10 mouse cellular contexts compared by ENCODE assay signal in the genomic region with DNA sequence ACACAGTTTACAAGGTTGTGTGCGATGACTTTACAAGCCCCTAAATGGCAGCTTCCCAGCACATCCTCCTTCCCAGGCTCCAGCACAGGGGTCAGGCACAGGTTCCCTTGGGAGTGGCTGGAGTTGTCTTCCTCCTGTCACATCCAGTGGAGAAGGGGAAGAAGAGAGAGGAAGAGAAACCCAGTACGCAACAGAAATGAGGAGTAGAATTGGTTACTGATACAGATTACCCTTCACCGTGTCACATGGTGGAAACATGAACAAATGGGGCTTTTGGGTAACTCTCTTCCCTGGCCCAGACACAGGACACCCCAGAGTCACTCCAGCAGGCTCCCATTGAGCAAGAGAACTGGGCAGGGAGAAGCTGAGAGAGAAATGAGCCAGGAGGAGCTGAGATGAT. TPM values are rescaled to one million over a fixed set of nuclear protein-coding genes. Genes with fewer than 3 reads are reported as not detected.
DNase-seq lines count a peak whose midpoint lies in the region; ATAC-seq and TF ChIP-seq lines count a peak whose summit lies in the region.
"Had no signal": no experiment of that assay in that cellular context is flagged by ENCODE, and none has a peak within 500 bp of the region (broad histone marks: within the 10 kb centered on the region; RNA-seq: fewer than 3 reads in every experiment).

No protein-coding gene starts in this region.

- no peak for TF ChIP-seq CTCF in ES-Bruce4 (IDR thresholded peaks at IDR 0.05; ENCODE audit: low read depth, low read length)
- no peak for TF ChIP-seq CTCF in embryonic fibroblast, embryonic 13.5 days (IDR thresholded peaks at IDR 0.05; ENCODE audit: borderline replicate concordance, insufficient read depth, low read length)

- H3K9ac ChIP-seq in heart, embryonic 16.5 days (ENCODE audit: low read length) = no peak overlapping the region
- H3K9ac ChIP-seq in ES-Bruce4 (ENCODE audit: low read depth, poor library complexity, severe bottlenecking) = peak overlapping the region; percentile 5; the same call in 1 of the 2 replicates
- no peak overlapping the region; the same call in 1 of the 2 replicates for H3K9ac ChIP-seq in limb, embryonic 14.5 days (ENCODE audit: low read depth, low read length, severe bottlenecking)
- H3K9ac ChIP-seq: liver, postnatal 0 days had no signal

- no peaks in the 10 kb centered on the region for H3K9me3 ChIP-seq in heart, embryonic 16.5 days (replicated peaks; ENCODE audit: control insufficient read depth, low read length)
- H3K9me3 ChIP-seq in ES-Bruce4 (replicated peaks; ENCODE audit: control insufficient read depth, insufficient read depth, low read length, poor library complexity, severe bottlenecking) = no peaks in the 10 kb centered on the region
- no peaks in the 10 kb centered on the region for H3K9me3 ChIP-seq in limb, embryonic 14.5 days (ENCODE audit: control insufficient read depth, low read length)

- H3K4me1 ChIP-seq in heart, embryonic 16.5 days (ENCODE audit: control insufficient read depth, insufficient read depth, low read length) = peaks cover 30% of the 10 kb centered on the region
- peaks cover 2% of the 10 kb centered on the region for H3K4me1 ChIP-seq in ES-Bruce4 (ENCODE audit: control insufficient read depth, insufficient read depth, low read length)
- H3K4me1 ChIP-seq in embryonic fibroblast, embryonic 13.5 days (ENCODE audit: control insufficient read depth, insufficient read depth, low read length) = peaks cover 27% of the 10 kb centered on the region; the same call in 1 of the 2 replicates
- H3K4me1 ChIP-seq in limb, embryonic 14.5 days (ENCODE audit: control insufficient read depth, insufficient read depth, low read length) = peaks cover 75% of the 10 kb centered on the region

- intact Hi-C loops in heart, postnatal 25 days (cut with DNase I) = no loop called here

- no peak for TF ChIP-seq POLR2A in ES-Bruce4 (IDR thresholded peaks at IDR 0.05; ENCODE audit: insufficient read depth, low read length)
- no peak for TF ChIP-seq POLR2A in embryonic fibroblast, embryonic 13.5 days (IDR thresholded peaks at IDR 0.05; ENCODE audit: low read depth, low read length)
- TF ChIP-seq POLR2A in limb, embryonic 14.5 days (IDR thresholded peaks at IDR 0.05; ENCODE audit: borderline replicate concordance, extremely low read depth, insufficient read depth, insufficient read length) = no peak

- no peak for ATAC-seq in heart, embryonic 16.5 days (replicated peaks; ENCODE audit: extremely low read depth, insufficient read depth, low FRiP score)
- ATAC-seq in limb, embryonic 14.5 days (ENCODE audit: low FRiP score, low read depth) = no peak
- ATAC-seq: liver, postnatal 0 days had no signal

- peak overlapping the region; percentile 5; the same call in 1 of the 2 replicates for H3K4me2 ChIP-seq in heart, embryonic 16.5 days (ENCODE audit: low read depth, low read length)
- H3K4me2 ChIP-seq in limb, embryonic 14.5 days (replicated peaks; ENCODE audit: low read depth, low read length, severe bottlenecking) = peak overlapping the region; percentile 22; the same call in 1 of the 2 replicates

- no peaks in the 10 kb centered on the region for H3K27me3 ChIP-seq in heart, embryonic 16.5 days (ENCODE audit: control insufficient read depth, insufficient read depth, low read length)
- H3K27me3 ChIP-seq in ES-Bruce4 (ENCODE audit: control insufficient read depth, insufficient read depth, low read length, poor library complexity, severe bottlenecking) = no peaks in the 10 kb centered on the region
- no peaks in the 10 kb centered on the region for H3K27me3 ChIP-seq in limb, embryonic 14.5 days (ENCODE audit: control insufficient read depth, insufficient read depth, low read length)

- no peak overlapping the region for H3K4me3 ChIP-seq in heart, embryonic 16.5 days (ENCODE audit: low read length)
- H3K4me3 ChIP-seq in ES-Bruce4 (ENCODE audit: low read depth, low read length) = no peak overlapping the region
- H3K4me3 ChIP-seq in embryonic fibroblast, embryonic 13.5 days (ENCODE audit: insufficient read depth, low read length) = no peak overlapping the region
- no peak overlapping the region for H3K4me3 ChIP-seq in limb, embryonic 14.5 days (replicated peaks; ENCODE audit: low read length)

- H3K36me3 ChIP-seq in heart, embryonic 16.5 days (ENCODE audit: control insufficient read depth, insufficient read depth) = no peaks in the 10 kb centered on the region
- H3K36me3 ChIP-seq in ES-Bruce4 (ENCODE audit: control insufficient read depth, insufficient read depth, low read length, poor library complexity, severe bottlenecking) = no peaks in the 10 kb centered on the region
- peaks cover 19% of the 10 kb centered on the region for H3K36me3 ChIP-seq in limb, embryonic 14.5 days (ENCODE audit: control insufficient read depth, insufficient read depth, low read length)

- peak overlapping the region; percentile 43 for H3K27ac ChIP-seq in heart, embryonic 16.5 days (ENCODE audit: low read length)
- H3K27ac ChIP-seq in ES-Bruce4 (ENCODE audit: insufficient read depth, low read length) = no peak overlapping the region
- peak overlapping the region; percentile 65 for H3K27ac ChIP-seq in embryonic fibroblast, embryonic 13.5 days (ENCODE audit: insufficient read depth, low read length)
- 0 out of 2 replicates have a peak overlapping the region, but pooled peaks have one; percentile 46 for H3K27ac ChIP-seq in limb, embryonic 14.5 days (replicated peaks; ENCODE audit: low read depth, low read length)

- DNase-seq in heart, postnatal 25 days (ENCODE audit: low spot score) = no peak
- DNase-seq in limb, embryonic 14.5 days (ENCODE audit: low spot score) = no peak
- no peak for DNase-seq in adrenal gland, adult (ENCODE audit: inconsistent age in 2 of 2, low spot score in 1 of 2)
- DNase-seq in adrenal gland, adult 2 months = no peak
- no peak for DNase-seq in testis, postnatal 10 days (ENCODE audit: low spot score)
- DNase-seq: liver, postnatal 0 days; thymus, postnatal 25 days had no signal

- WGBS in heart, embryonic 16.5 days = 81% methylated on average over 3 of the region's 3 CpGs
- WGBS in limb, embryonic 14.5 days = 64% methylated on average over 3 of the region's 3 CpGs

- no peak for TF ChIP-seq EP300 in ES-Bruce4 (IDR thresholded peaks at IDR 0.05; ENCODE audit: insufficient read depth, low read depth, low read length)

RNA-seq across cellular contexts. Expression of gene Efnb2, which starts 11.5 kb away (rescaled TPM):
- 8.4 and 10.5 TPM in 2 replicates for polyA plus RNA-seq in heart, embryonic 16.5 days (2015; fragmentation: Nextera tagmentation; extraction: Ambion mirVana)
- total RNA-seq in heart, postnatal 25 days (2021) = 10 to 100 TPM; 24.8 to 29.4 TPM
- 22.8 and 27.0 TPM in 2 replicates for polyA plus RNA-seq in ES-Bruce4 (2011; ENCODE audit: insufficient read depth, insufficient read length, low read depth, missing spikeins)
- polyA plus RNA-seq in embryonic fibroblast, embryonic 13.5 days (2011; ENCODE audit: insufficient read length, low read depth, missing spikeins) = 56.9 and 57.2 TPM in 2 replicates
- polyA plus RNA-seq in limb, embryonic 14.5 days (2012; rRNA removed) = 74.0 and 111 TPM in 2 replicates
- polyA plus RNA-seq in limb, embryonic 14.5 days (2014; fragmentation: Nextera tagmentation; extraction: Ambion mirVana) = 42.8 and 54.9 TPM in 2 replicates
- 10 to 100 TPM; 15.1 to 18.0 TPM for total RNA-seq in adrenal gland, adult 2 months (2021)
- polyA plus RNA-seq in adrenal gland, adult 2 months (2012; rRNA removed) = 17.5 and 23.9 TPM in 2 replicates

RNA-seq across cellular contexts. Expression of gene Arglu1, which starts 40.8 kb away (rescaled TPM):
- 60.9 and 76.7 TPM in 2 replicates for polyA plus RNA-seq in heart, embryonic 16.5 days (2015; fragmentation: Nextera tagmentation; extraction: Ambion mirVana)
- 10 to 100 TPM; 29.4 to 30.4 TPM for total RNA-seq in heart, postnatal 25 days (2021)
- 164 and 189 TPM in 2 replicates for polyA plus RNA-seq in ES-Bruce4 (2011; ENCODE audit: insufficient read depth, insufficient read length, low read depth, missing spikeins)
- 104 and 109 TPM in 2 replicates for polyA plus RNA-seq in embryonic fibroblast, embryonic 13.5 days (2011; ENCODE audit: insufficient read length, low read depth, missing spikeins)
- polyA plus RNA-seq in limb, embryonic 14.5 days (2012; rRNA removed) = 197 and 203 TPM in 2 replicates
- polyA plus RNA-seq in limb, embryonic 14.5 days (2014; fragmentation: Nextera tagmentation; extraction: Ambion mirVana) = 146 and 166 TPM in 2 replicates
- 10 to 100 TPM; 56.6 to 59.4 TPM for total RNA-seq in adrenal gland, adult 2 months (2021)
- 29.7 and 31.6 TPM in 2 replicates for polyA plus RNA-seq in adrenal gland, adult 2 months (2012; rRNA removed)
